Comparison of ENCODE assay signal across 14 mouse cellular contexts in genomic region chr19:16875631-16876457, GRCm38 (mm10). TPM values are rescaled to one million over a fixed set of nuclear protein-coding genes. Genes with fewer than 3 reads are reported as not detected.
DNase-seq lines count a peak whose midpoint lies in the region; ATAC-seq and TF ChIP-seq lines count a peak whose summit lies in the region.
"Had no signal": no experiment of that assay in that cellular context is flagged by ENCODE, and none has a peak within 500 bp of the region (broad histone marks: within the 10 kb centered on the region; RNA-seq: fewer than 3 reads in every experiment).

No protein-coding gene starts in this region.

- no peak for ATAC-seq in midbrain, postnatal 0 days (ENCODE audit: low FRiP score)
- no peak for ATAC-seq in hindbrain, embryonic 12.5 days (ENCODE audit: low FRiP score)
- ATAC-seq in neural tube, embryonic 11.5 days (ENCODE audit: insufficient read depth, low FRiP score, low TSS enrichment) = no peak

- H3K4me2 ChIP-seq in midbrain, postnatal 0 days (ENCODE audit: low read depth, low read length, poor library complexity, severe bottlenecking) = no peak overlapping the region
- peak overlapping the region; percentile 38 for H3K4me2 ChIP-seq in hindbrain, embryonic 12.5 days (replicated peaks)
- H3K4me2 ChIP-seq in neural tube, embryonic 11.5 days (ENCODE audit: low read depth) = peak overlapping the region; percentile 16; the same call in 1 of the 2 replicates
- H3K4me2 ChIP-seq: hindbrain, embryonic 15.5 days; stomach, embryonic 15.5 days had no signal

- H3K36me3 ChIP-seq in midbrain, embryonic 10.5 days = no peaks in the 10 kb centered on the region
- no peaks in the 10 kb centered on the region for H3K36me3 ChIP-seq in midbrain, postnatal 0 days (ENCODE audit: insufficient read depth, low read length)
- no peaks in the 10 kb centered on the region for H3K36me3 ChIP-seq in hindbrain, embryonic 12.5 days
- no peaks in the 10 kb centered on the region for H3K36me3 ChIP-seq in neural tube, embryonic 11.5 days (ENCODE audit: control insufficient read depth, insufficient read depth, low read length)
- H3K36me3 ChIP-seq: hindbrain, embryonic 15.5 days; stomach, embryonic 15.5 days had no signal

- H3K27ac ChIP-seq in midbrain, embryonic 10.5 days (replicated peaks) = 0 out of 2 replicates have a peak overlapping the region, but pooled peaks have one; percentile 15
- no peak overlapping the region for H3K27ac ChIP-seq in midbrain, postnatal 0 days (ENCODE audit: low read depth, low read length)
- H3K27ac ChIP-seq in hindbrain, embryonic 12.5 days = no peak overlapping the region
- H3K27ac ChIP-seq in neural tube, embryonic 11.5 days (ENCODE audit: low read depth, low read length) = no peak overlapping the region
- H3K27ac ChIP-seq: hindbrain, embryonic 15.5 days; stomach, embryonic 15.5 days had no signal

- peaks cover 68% of the 10 kb centered on the region for H3K4me1 ChIP-seq in midbrain, embryonic 10.5 days
- peaks cover 3% of the 10 kb centered on the region for H3K4me1 ChIP-seq in midbrain, postnatal 0 days (ENCODE audit: insufficient read depth, low read length)
- peaks cover 38% of the 10 kb centered on the region for H3K4me1 ChIP-seq in hindbrain, embryonic 12.5 days
- peaks cover 17% of the 10 kb centered on the region for H3K4me1 ChIP-seq in neural tube, embryonic 11.5 days (ENCODE audit: control insufficient read depth, insufficient read depth, low read length)

- H3K27me3 ChIP-seq in midbrain, embryonic 10.5 days (ENCODE audit: low read depth, poor library complexity, severe bottlenecking) = peaks cover 98% of the 10 kb centered on the region
- peaks cover 74% of the 10 kb centered on the region for H3K27me3 ChIP-seq in midbrain, postnatal 0 days (ENCODE audit: insufficient read depth, low read length)
- peaks cover 94% of the 10 kb centered on the region for H3K27me3 ChIP-seq in hindbrain, embryonic 12.5 days
- peaks cover 88% of the 10 kb centered on the region for H3K27me3 ChIP-seq in neural tube, embryonic 11.5 days (ENCODE audit: control insufficient read depth, insufficient read depth, low read length)

- H3K4me3 ChIP-seq in midbrain, embryonic 10.5 days = peak overlapping the region; percentile 47
- no peak overlapping the region for H3K4me3 ChIP-seq in midbrain, postnatal 0 days (ENCODE audit: low read depth, low read length)
- H3K4me3 ChIP-seq in hindbrain, embryonic 12.5 days = peak overlapping the region; percentile 13
- H3K4me3 ChIP-seq in neural tube, embryonic 11.5 days (ENCODE audit: low read depth, low read length) = no peak overlapping the region
- H3K4me3 ChIP-seq: hindbrain, embryonic 15.5 days had no signal

- no peaks in the 10 kb centered on the region for H3K9me3 ChIP-seq in midbrain, embryonic 10.5 days (replicated peaks)
- no peaks in the 10 kb centered on the region for H3K9me3 ChIP-seq in midbrain, postnatal 0 days (ENCODE audit: low read length)
- H3K9me3 ChIP-seq in hindbrain, embryonic 12.5 days (replicated peaks) = no peaks in the 10 kb centered on the region
- H3K9me3 ChIP-seq in neural tube, embryonic 11.5 days (ENCODE audit: control insufficient read depth, low read length) = no peaks in the 10 kb centered on the region
- H3K9me3 ChIP-seq: hindbrain, embryonic 15.5 days; stomach, embryonic 15.5 days had no signal

- no peak for TF ChIP-seq CTCF in midbrain, postnatal 0 days (IDR thresholded peaks at IDR 0.05)

- H3K9ac ChIP-seq in midbrain, postnatal 0 days (replicated peaks; ENCODE audit: low read length, poor library complexity, severe bottlenecking) = no peak overlapping the region
- H3K9ac ChIP-seq in hindbrain, embryonic 12.5 days = no peak overlapping the region
- H3K9ac ChIP-seq in neural tube, embryonic 11.5 days (ENCODE audit: low read length) = no peak overlapping the region
- H3K9ac ChIP-seq: hindbrain, embryonic 15.5 days; stomach, embryonic 15.5 days had no signal

- DNase-seq in embryo, embryonic 10.5 days (ENCODE audit: low spot score) = peak; percentile 42
- no peak for DNase-seq in embryo, embryonic 10 days (ENCODE audit: low spot score)
- peak; percentile 51 for DNase-seq in midbrain, embryonic 10.5 days (ENCODE audit: low spot score)
- DNase-seq in midbrain, postnatal 0 days (ENCODE audit: low spot score) = no peak
- no peak for DNase-seq in neural tube, embryonic 11.5 days (ENCODE audit: low spot score)
- no peak for DNase-seq in gastrocnemius, adult 18-20 months (ENCODE audit: low spot score)
- DNase-seq in gastrocnemius, postnatal 10 days = no peak
- DNase-seq: right cerebral cortex, adult 18-20 months had no signal

- WGBS in midbrain, embryonic 10.5 days = under 1% methylated on average over 34 of the region's 34 CpGs
- WGBS in midbrain, postnatal 0 days = 2% methylated on average over 34 of the region's 34 CpGs
- WGBS in hindbrain, embryonic 12.5 days = under 1% methylated on average over 34 of the region's 34 CpGs
- WGBS in neural tube, embryonic 11.5 days = under 1% methylated on average over 34 of the region's 34 CpGs

RNA-seq across cellular contexts. Expression of gene Foxb2, which starts 2.2 kb away (rescaled TPM):
- polyA plus RNA-seq in midbrain, embryonic 10.5 days (2016; fragmentation: Nextera tagmentation; extraction: Ambion mirVana) = 1.4 and 2.0 TPM in 2 replicates
- 0.28 TPM in 1 of 2 replicates, not detected in the other for total RNA-seq in midbrain, postnatal 0 days (2014; rRNA removed)
- 0.26 and 0.47 TPM in 2 replicates for polyA plus RNA-seq in midbrain, postnatal 0 days (2015; fragmentation: Nextera tagmentation; extraction: Ambion mirVana)
- polyA plus RNA-seq in hindbrain, embryonic 12.5 days (2016; fragmentation: Nextera tagmentation; extraction: Ambion mirVana) = 2.6 and 3.2 TPM in 2 replicates
- polyA plus RNA-seq in neural tube, embryonic 11.5 days (2014; fragmentation: Nextera tagmentation; extraction: Ambion mirVana) = 0.16 TPM in 1 of 2 replicates, not detected in the other
- total RNA-seq in gastrocnemius, adult 18-20 months (2021) = not detected
- total RNA-seq in gastrocnemius, postnatal 10 days (2021) = not detected
- total RNA-seq: liver, adult 2 months had no signal
- polyA plus RNA-seq: cortical plate, adult 2 months; liver, adult 2 months; Patski; stomach, embryonic 15.5 days had no signal

Comparison
In these comparisons a context has a peak if more than half of its experiments do, and no peak if none do; other contexts are left out.
1. DNase-seq: peak in embryo, embryonic 10.5 days (single experiment) and midbrain, embryonic 10.5 days (single experiment); none in embryo, embryonic 10 days (single experiment), midbrain, postnatal 0 days (single experiment), neural tube, embryonic 11.5 days (single experiment), gastrocnemius, adult 18-20 months (single experiment) and gastrocnemius, postnatal 10 days (single experiment).
2. H3K4me3 ChIP-seq: peak in midbrain, embryonic 10.5 days (single experiment) and hindbrain, embryonic 12.5 days (single experiment); none in midbrain, postnatal 0 days (single experiment) and neural tube, embryonic 11.5 days (single experiment).